Mouse (Mus musculus) ES-E14 (cell line): Measurements from ENCODE around the gene Pigo. TPM values are rescaled to one million over a fixed set of nuclear protein-coding genes. Genes with fewer than 3 reads are reported as not detected.

ENCODE experiments used
- DNase-seq: peaks from one replicate; pipeline ENCODE4 v3.0.0-alpha.2; 2013; ENCODE audit warnings: low read depth, low spot score
- H3K27ac ChIP-seq: 2 replicates; pipeline ENCODE4 v1.5.1; 2012; ENCODE audit warnings: low read depth, mild to moderate bottlenecking, low read length, moderate library complexity, mixed read lengths; ENCODE audit not compliant: poor library complexity, insufficient read depth, severe bottlenecking
- H3K36me3 ChIP-seq: 2 replicates; pipeline ENCODE4 v1.6.1; 2012; ENCODE audit warnings: mild to moderate bottlenecking, low read length, moderate library complexity, mixed read lengths; ENCODE audit not compliant: control insufficient read depth, poor library complexity, insufficient read depth, severe bottlenecking
- H3K4me1 ChIP-seq, 2 experiments: fragments of 150-350 bp in 1 of 2; sonication (generic) in 1 of 2; 2 replicates each; pipeline ENCODE4 v1.6.1; 2012; ENCODE audit warnings: low read length in 2 of 2, mild to moderate bottlenecking in 1 of 2, mixed read lengths in 1 of 2; ENCODE audit not compliant: control insufficient read depth in 2 of 2, insufficient read depth in 2 of 2, poor library complexity in 1 of 2
- H3K4me3 ChIP-seq, 2 experiments: fragments of 150-350 bp in 1 of 2; sonication (generic) in 1 of 2; 2 replicates each; pipeline ENCODE4 v1.5.1; 2012; ENCODE audit warnings: low read length in 2 of 2, low read depth in 1 of 2, mild to moderate bottlenecking in 1 of 2, mixed read lengths in 1 of 2; ENCODE audit not compliant: insufficient read depth in 1 of 2, poor library complexity in 1 of 2, severe bottlenecking in 1 of 2
- H3K9ac ChIP-seq: 2 replicates; pipeline ENCODE4 v1.6.1; 2012; ENCODE audit warnings: low read depth, mild to moderate bottlenecking, low read length, mixed read lengths; ENCODE audit not compliant: poor library complexity, insufficient read depth, severe bottlenecking
- H3K9me3 ChIP-seq: fragments of 150-350 bp; sonication (generic); 2 replicates; pipeline ENCODE4 v1.6.1; 2012; ENCODE audit warnings: low read depth, mild to moderate bottlenecking, low read length; ENCODE audit not compliant: control insufficient read depth, insufficient read depth
- CHD2 ChIP-seq: IDR thresholded peaks from 2 replicates; pipeline ENCODE4 v1.6.1; 2014; ENCODE audit warnings: mild to moderate bottlenecking, low read depth, low read length, inconsistent platforms
- HCFC1 ChIP-seq: IDR thresholded peaks from 2 replicates; pipeline ENCODE4 v1.6.1; 2012; ENCODE audit warnings: low read length, inconsistent platforms, borderline replicate concordance; ENCODE audit not compliant: insufficient read depth
- MAFK ChIP-seq: IDR thresholded peaks from 2 replicates; pipeline ENCODE4 v1.6.1; 2014; ENCODE audit warnings: mild to moderate bottlenecking, low read depth, low read length, inconsistent platforms; ENCODE audit not compliant: insufficient read depth
- ZC3H11A ChIP-seq: IDR thresholded peaks from 2 replicates; pipeline ENCODE4 v1.6.1; 2012; ENCODE audit warnings: low read depth, mild to moderate bottlenecking, inconsistent platforms, low read length, borderline replicate concordance
- ZNF384 ChIP-seq: IDR thresholded peaks from 2 replicates; pipeline ENCODE4 v1.6.1; 2012; ENCODE audit warnings: low read depth, low read length, inconsistent platforms
- in situ Hi-C, 2 experiments: fragments of 600-800 bp; cut with MboI; formaldehyde crosslinking; loops; one replicate each; pipeline ENCODE4 v1.15.1; 2025; ENCODE audit warnings: low sequenced_read_pairs in 2 of 2, inconsistent platforms in 1 of 2; ENCODE audit not compliant: unreplicated experiment in 2 of 2
- total RNA-seq: library from RNA; depleted of rRNA; stranded (reverse); fragments of 300-350 nt; gene quantifications from 2 replicates; pipeline ENCODE4 v1.2.3, GENCODE M21; 2012

Pigo gene
- total RNA-seq, 1 experiment, result 40.9 TPM

GRCm38 (mm10) chr4:43059697-43060096 lies 34.1 kb upstream of the Pigo start:
- Histone ChIP-seq H3K4me1 (peaks cover 0 to 2% of the 10 kb centered on the region in 2 experiments; a peak in 1 of 4 replicates), H3K4me3 (peak overlapping the region; percentile 75 to 97), H3K9ac (0 out of 2 replicates have a peak overlapping the region, but pooled peaks have one; percentile 79), H3K36me3 (no peaks in the 10 kb centered on the region), H3K27ac (no peak overlapping the region), H3K9me3 (no peaks in the 10 kb centered on the region)
- in situ Hi-C loops, result no loop called here
- DNase-seq, result no peak
- TF ChIP-seq ZNF384, result no peak
- TF ChIP-seq HCFC1, result no peak
- no peak for TF ChIP-seq CHD2
- TF ChIP-seq ZC3H11A, result no peak
- TF ChIP-seq MAFK, result no peak

GRCm38 (mm10) chr4:43058753-43059654 lies 33.4 kb upstream of the Pigo start, which contains the start of gene Unc13b:
Gene Unc13b (plus strand): TSS chr4:43058953.
- TF ChIP-seq MAFK (no peak), ZC3H11A (no peak), HCFC1 (no peak), CHD2 (no peak), ZNF384 (no peak)
- H3K4me3 ChIP-seq, result peak within 1 kb of the TSS; percentile 75 to 97
- H3K9me3 ChIP-seq, result no peaks in the 10 kb centered on the region
- H3K9ac ChIP-seq, result peak within 1 kb of the TSS; percentile 79
- in situ Hi-C loops, result no loop called here
- no peak within 1 kb of the TSS for H3K27ac ChIP-seq
- H3K4me1 ChIP-seq, result peaks cover 0 to 2% of the 10 kb centered on the region in 2 experiments; a peak in 1 of 4 replicates
- H3K36me3 ChIP-seq, result no peaks in the 10 kb centered on the region
- peak; percentile 90 for DNase-seq

GRCm38 (mm10) chr4:43058392-43058752 lies 32.8 kb upstream of the Pigo start:
- in situ Hi-C loops, result no loop called here
- H3K27ac ChIP-seq, result no peak overlapping the region
- no peak for DNase-seq

DNA sequence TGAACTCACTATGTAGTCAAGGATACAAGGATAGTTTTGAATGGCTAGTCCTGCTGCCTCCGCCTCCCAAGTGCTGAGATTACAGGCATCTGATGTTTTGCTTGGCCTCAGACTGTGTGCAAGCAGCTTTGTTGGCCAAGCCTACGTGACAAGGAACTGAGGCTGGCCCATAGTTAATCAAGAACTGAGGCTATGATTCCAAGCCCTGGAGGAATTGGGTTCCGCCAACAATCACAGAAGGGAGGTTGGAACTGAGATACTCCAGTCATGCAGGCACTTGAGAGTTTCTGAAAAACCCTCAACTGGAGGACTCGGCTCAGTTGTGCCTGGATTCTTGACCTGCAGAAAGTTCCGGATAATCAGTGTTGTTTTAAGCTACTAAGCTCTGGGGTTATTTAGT lies 32.0 kb upstream of the Pigo start:
- H3K36me3 ChIP-seq, result no peaks in the 10 kb centered on the region
- in situ Hi-C loops, result no loop called here

More at GRCm38 (mm10) chr4:43058392-43058752, 32.8 kb upstream of the Pigo start:
- Histone ChIP-seq H3K36me3 (no peaks in the 10 kb centered on the region), H3K9ac (no peak overlapping the region), H3K4me3 (peak overlapping the region; percentile 8 to 97; a peak in 2 of 4 replicates), H3K9me3 (no peaks in the 10 kb centered on the region), H3K4me1 (peaks cover 0 to 2% of the 10 kb centered on the region in 2 experiments; a peak in 1 of 4 replicates)
- TF ChIP-seq ZNF384 (no peak), MAFK (no peak), HCFC1 (no peak), CHD2 (no peak), ZC3H11A (no peak)

More for the DNA sequence above, 32.0 kb upstream of the Pigo start:
- DNase-seq, result no peak
- TF ChIP-seq ZC3H11A, result no peak
- no peak for TF ChIP-seq HCFC1
- no peak overlapping the region for H3K9ac ChIP-seq
- no peak overlapping the region for H3K27ac ChIP-seq
- peaks cover 0 to 2% of the 10 kb centered on the region in 2 experiments; a peak in 1 of 4 replicates for H3K4me1 ChIP-seq
- H3K4me3 ChIP-seq, result no peak overlapping the region
- no peaks in the 10 kb centered on the region for H3K9me3 ChIP-seq
